Mouse (Mus musculus) embryonic facial prominence, embryonic 15.5 days (tissue): ENCODE measurements at regions not wholly inside any gene's neighbourhood (a gene's known extent, or its start where the extent isn't known, plus 50 kb on each side); places are given as distances from the start of the nearest gene placed in this dataset.

ENCODE experiments used
- ATAC-seq: fragments of 200-750 bp; cut with Nextera tagmentation; 2 replicates; pipeline ENCODE4 v1.8.0; 2017; ENCODE audit warnings: low read depth, moderate TSS enrichment; ENCODE audit not compliant: insufficient number of reproducible peaks, low FRiP score, low TSS enrichment
- H3K27ac ChIP-seq: fragments of 300-500 bp; sonication (generic); replicated peaks from 2 replicates; pipeline ENCODE4 v1.5.1; 2015; ENCODE audit warnings: mild to moderate bottlenecking, inconsistent platforms
- H3K27me3 ChIP-seq: fragments of 300-500 bp; sonication (generic); 2 replicates; pipeline ENCODE4 v1.6.1; 2015; ENCODE audit warnings: inconsistent platforms
- H3K36me3 ChIP-seq: fragments of 300-500 bp; sonication (generic); 2 replicates; pipeline ENCODE4 v1.6.1; 2015; ENCODE audit warnings: mild to moderate bottlenecking, inconsistent platforms
- H3K4me1 ChIP-seq: fragments of 300-500 bp; sonication (generic); 2 replicates; pipeline ENCODE4 v1.6.1; 2015; ENCODE audit warnings: inconsistent platforms
- H3K4me2 ChIP-seq: fragments of 300-500 bp; sonication (generic); replicated peaks from 2 replicates; pipeline ENCODE4 v1.6.1; 2015; ENCODE audit warnings: mild to moderate bottlenecking, inconsistent platforms
- H3K4me3 ChIP-seq: fragments of 300-500 bp; sonication (generic); replicated peaks from 2 replicates; pipeline ENCODE4 v1.5.1; 2015; ENCODE audit warnings: mild to moderate bottlenecking, inconsistent platforms
- H3K9ac ChIP-seq: fragments of 300-500 bp; sonication (generic); 2 replicates; pipeline ENCODE4 v1.6.1; 2015; ENCODE audit warnings: inconsistent platforms
- H3K9me3 ChIP-seq: fragments of 300-500 bp; sonication (generic); replicated peaks from 2 replicates; pipeline ENCODE4 v1.6.1; 2016; ENCODE audit warnings: inconsistent platforms
- WGBS: fragments of 180-500 bp; shearing (Covaris S2); methylation state at CpG from one replicate; pipeline ENCODE4 v1.1.7; 2015; 5-methylcytosine and 5-hydroxymethylcytosine counted together

DNA sequence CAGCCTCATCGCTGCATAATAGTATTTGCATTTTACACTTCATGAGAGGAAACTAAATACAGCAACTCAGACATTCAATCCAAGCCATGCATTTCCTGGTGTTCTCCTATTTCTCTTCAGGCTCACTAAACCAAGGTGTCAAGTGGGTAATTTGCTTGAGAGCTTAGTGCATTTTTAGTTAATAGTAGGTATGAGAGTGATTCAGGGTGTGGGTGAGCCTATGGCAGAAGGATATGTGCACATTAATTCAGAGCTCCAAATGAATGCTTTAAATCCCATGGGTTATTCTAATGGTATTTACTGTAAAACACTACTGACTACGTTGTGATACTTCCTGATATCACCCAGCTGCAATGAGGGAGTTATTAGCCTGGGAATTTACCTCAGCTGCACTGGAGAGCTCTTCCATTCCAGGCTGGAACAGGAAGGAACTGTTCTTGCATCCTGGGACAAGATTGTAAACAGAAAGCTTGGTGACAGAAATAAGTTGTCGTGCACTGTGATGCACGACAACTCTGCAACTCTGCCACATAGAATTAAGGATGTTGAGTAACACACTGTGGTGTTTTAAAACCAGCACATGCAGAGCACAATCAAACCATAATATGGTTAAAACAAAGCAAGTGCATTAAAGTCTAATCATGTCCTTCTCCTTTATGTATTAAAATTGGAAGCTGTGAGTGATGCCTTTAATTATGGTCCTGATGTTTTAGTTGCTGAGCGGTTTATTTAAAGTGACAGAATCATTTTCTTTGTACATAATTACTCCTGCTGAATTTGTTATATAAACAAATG, 170.4 kb upstream of the Setmar start:
- no peak for ATAC-seq
- Histone ChIP-seq H3K36me3 (no peaks in the 10 kb centered on the region), H3K9ac (no peak overlapping the region), H3K4me2 (no peak overlapping the region), H3K4me3 (no peak overlapping the region), H3K4me1 (no peaks in the 10 kb centered on the region), H3K27ac (no peak overlapping the region), H3K27me3 (no peaks in the 10 kb centered on the region), H3K9me3 (no peaks in the 10 kb centered on the region)
- WGBS, result 59% methylated on average over 5 of the region's 5 CpGs

GRCm38 (mm10) chr6:107910576-107910975, 154.3 kb upstream of the Setmar start:
- H3K36me3 ChIP-seq, result no peaks in the 10 kb centered on the region
- no peak overlapping the region for H3K9ac ChIP-seq
- no peak overlapping the region for H3K27ac ChIP-seq
- H3K27me3 ChIP-seq, result no peaks in the 10 kb centered on the region
- H3K4me3 ChIP-seq, result no peak overlapping the region
- H3K9me3 ChIP-seq, result no peaks in the 10 kb centered on the region
- no peaks in the 10 kb centered on the region for H3K4me1 ChIP-seq
- ATAC-seq, result no peak
- H3K4me2 ChIP-seq, result no peak overlapping the region

DNA sequence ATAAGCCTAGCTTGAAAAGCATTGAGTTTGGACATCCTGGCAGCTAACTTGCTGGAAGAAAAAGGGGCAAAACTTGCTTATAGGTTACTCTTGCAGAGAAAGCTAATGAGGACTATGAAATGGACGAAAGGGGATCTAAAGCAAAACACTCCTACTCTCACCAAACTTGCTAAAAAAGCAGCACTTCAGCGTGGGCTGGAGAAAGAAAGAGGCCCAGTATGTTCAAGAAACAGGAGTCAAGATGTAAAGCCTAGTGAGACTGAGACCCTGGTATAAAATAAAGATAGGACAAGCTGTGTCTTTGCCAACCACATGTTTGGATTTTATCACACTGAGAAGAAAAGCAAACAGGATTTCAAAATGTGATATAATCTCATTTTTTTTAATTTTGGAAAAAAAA, 153.5 kb upstream of the Setmar start:
- no peak overlapping the region for H3K9ac ChIP-seq
- no peak for ATAC-seq
- H3K36me3 ChIP-seq, result no peaks in the 10 kb centered on the region
- 69% methylated on average over 2 of the region's 2 CpGs for WGBS
- H3K4me3 ChIP-seq, result no peak overlapping the region
- H3K27ac ChIP-seq, result no peak overlapping the region
- no peaks in the 10 kb centered on the region for H3K9me3 ChIP-seq
- no peaks in the 10 kb centered on the region for H3K4me1 ChIP-seq
- H3K27me3 ChIP-seq, result no peaks in the 10 kb centered on the region
- no peak overlapping the region for H3K4me2 ChIP-seq

DNA sequence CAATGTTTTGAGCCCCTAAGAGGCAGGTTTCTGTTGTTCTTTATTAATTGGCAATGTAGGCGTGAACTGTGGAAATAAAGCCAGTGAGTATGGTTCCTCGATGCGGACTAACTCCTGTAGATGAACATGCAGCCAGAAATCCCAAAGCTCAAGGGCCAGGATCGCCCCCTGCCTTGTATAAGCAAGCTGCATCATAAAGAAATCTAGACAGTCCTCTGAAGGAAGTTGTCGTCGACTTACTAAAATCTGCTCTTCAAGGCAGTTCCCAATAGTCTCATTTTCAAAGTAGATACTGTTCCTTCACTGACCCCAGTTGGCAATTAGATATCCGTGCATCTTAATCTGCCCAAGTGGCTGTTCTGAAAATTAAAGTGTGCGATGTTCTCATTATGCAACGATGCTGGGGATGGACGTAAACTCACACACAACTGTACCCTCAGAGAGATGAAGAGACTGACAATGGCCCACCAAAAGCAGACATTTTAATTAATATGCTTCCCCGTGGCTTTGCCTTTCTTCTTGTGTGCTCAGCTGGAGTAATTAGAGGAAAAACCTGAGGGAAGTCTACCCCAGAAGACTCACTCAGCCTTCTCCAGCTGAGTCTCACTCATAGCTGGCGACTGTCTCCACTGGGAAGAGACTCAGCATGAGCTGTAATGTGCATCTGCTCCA, 141.2 kb upstream of the Setmar start:
- ATAC-seq, result peak; percentile 47; the same call in 1 of the 2 replicates
- Histone ChIP-seq H3K9me3 (no peaks in the 10 kb centered on the region), H3K27me3 (no peaks in the 10 kb centered on the region), H3K4me1 (no peaks in the 10 kb centered on the region), H3K27ac (no peak overlapping the region), H3K9ac (no peak overlapping the region), H3K4me3 (no peak overlapping the region), H3K4me2 (no peak overlapping the region), H3K36me3 (no peaks in the 10 kb centered on the region)
- 83% methylated on average over 12 of the region's 12 CpGs for WGBS

GRCm38 (mm10) chr6:107924200-107924735, 140.6 kb upstream of the Setmar start:
- no peak; the same call in 1 of the 2 replicates for ATAC-seq
- 68% methylated on average over 7 of the region's 7 CpGs for WGBS

GRCm38 (mm10) chr6:107930439-107931173, 134.2 kb upstream of the Setmar start:
- H3K36me3 ChIP-seq, result no peaks in the 10 kb centered on the region
- H3K27me3 ChIP-seq, result no peaks in the 10 kb centered on the region
- no peak overlapping the region for H3K4me3 ChIP-seq
- H3K9ac ChIP-seq, result no peak overlapping the region
- no peaks in the 10 kb centered on the region for H3K9me3 ChIP-seq
- no peak overlapping the region for H3K4me2 ChIP-seq
- H3K4me1 ChIP-seq, result 0 out of 2 replicates have a peak, but pooled peaks cover 3% of the 10 kb centered on the region
- H3K27ac ChIP-seq, result 0 out of 2 replicates have a peak overlapping the region, but pooled peaks have one; percentile 49
- 64% methylated on average over 8 of the region's 8 CpGs for WGBS
- ATAC-seq, result peak; percentile 63; the same call in 1 of the 2 replicates

More at GRCm38 (mm10) chr6:107924200-107924735, 140.6 kb upstream of the Setmar start:
- Histone ChIP-seq H3K36me3 (no peaks in the 10 kb centered on the region), H3K4me3 (no peak overlapping the region), H3K4me1 (no peaks in the 10 kb centered on the region), H3K27me3 (no peaks in the 10 kb centered on the region), H3K4me2 (no peak overlapping the region), H3K9ac (no peak overlapping the region), H3K27ac (no peak overlapping the region), H3K9me3 (no peaks in the 10 kb centered on the region)

DNA sequence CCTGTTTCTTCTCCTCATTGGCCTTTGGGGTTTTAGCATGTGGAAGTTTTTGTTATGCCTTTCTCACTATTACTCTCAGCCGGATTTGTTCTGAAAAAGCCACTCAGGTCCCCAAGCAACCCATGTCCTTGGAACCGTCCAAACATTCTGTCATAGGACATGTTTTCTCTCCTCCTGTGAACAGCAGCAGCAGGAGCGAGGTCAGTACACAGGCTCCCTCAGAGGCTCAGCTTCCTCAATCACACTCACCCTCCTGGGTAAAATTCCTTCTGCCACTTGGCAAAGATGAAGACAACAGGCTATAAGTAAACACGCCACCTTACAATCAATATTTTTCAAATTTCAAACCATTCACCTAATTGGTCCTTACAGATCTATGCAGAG, 133.7 kb upstream of the Setmar start:
- H3K36me3 ChIP-seq, result no peaks in the 10 kb centered on the region
- peak overlapping the region; percentile 49 for H3K27ac ChIP-seq
- H3K4me1 ChIP-seq, result 0 out of 2 replicates have a peak, but pooled peaks cover 3% of the 10 kb centered on the region
- no peaks in the 10 kb centered on the region for H3K9me3 ChIP-seq
- no peak overlapping the region for H3K4me2 ChIP-seq
- H3K9ac ChIP-seq, result no peak overlapping the region
- WGBS, result 44% methylated on average over 4 of the region's 4 CpGs
- no peak for ATAC-seq
- no peak overlapping the region for H3K4me3 ChIP-seq
- no peaks in the 10 kb centered on the region for H3K27me3 ChIP-seq

- H3K4me2 ChIP-seq, result no peak overlapping the region
- H3K9me3 ChIP-seq, result no peaks in the 10 kb centered on the region
- ATAC-seq, result no peak
- H3K36me3 ChIP-seq, result no peaks in the 10 kb centered on the region
- no peaks in the 10 kb centered on the region for H3K27me3 ChIP-seq
- WGBS, result 79% methylated on average over 6 of the region's 6 CpGs
- H3K9ac ChIP-seq, result no peak overlapping the region
- no peak overlapping the region for H3K4me3 ChIP-seq
- H3K4me1 ChIP-seq, result 0 out of 2 replicates have a peak, but pooled peaks cover 2% of the 10 kb centered on the region
- no peak overlapping the region for H3K27ac ChIP-seq
Measured at GRCm38 (mm10) chr6:107936075-107936635, 128.7 kb upstream of the Setmar start.

DNA sequence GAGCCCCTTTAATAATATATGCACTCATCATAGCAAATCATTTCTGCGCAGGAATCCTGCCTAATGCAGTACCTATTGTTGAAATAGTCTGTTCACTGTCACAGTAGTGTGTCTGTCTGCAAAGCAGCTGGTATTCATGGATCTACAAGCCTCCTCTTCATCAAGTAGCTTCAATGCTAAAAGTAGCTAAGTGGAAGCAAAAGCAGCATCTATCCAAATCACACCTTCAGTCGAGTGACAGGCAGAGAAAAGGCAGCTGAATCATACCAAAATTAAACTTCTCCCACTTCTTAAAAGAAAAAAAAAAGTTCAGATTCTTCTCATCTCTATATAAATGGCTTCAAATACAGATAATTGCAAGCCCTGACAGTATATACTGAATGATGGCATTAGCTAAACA, 96.2 kb upstream of the Setmar start:
- no peak overlapping the region for H3K4me2 ChIP-seq
- H3K4me3 ChIP-seq, result no peak overlapping the region
- WGBS, result 82% methylated on average over 2 of the region's 2 CpGs
- H3K27ac ChIP-seq, result no peak overlapping the region
- no peaks in the 10 kb centered on the region for H3K4me1 ChIP-seq
- no peak for ATAC-seq
- no peaks in the 10 kb centered on the region for H3K36me3 ChIP-seq
- H3K9ac ChIP-seq, result no peak overlapping the region
- H3K27me3 ChIP-seq, result no peaks in the 10 kb centered on the region
- no peaks in the 10 kb centered on the region for H3K9me3 ChIP-seq

GRCm38 (mm10) chr6:107998921-107999690, 65.7 kb upstream of the Setmar start:
- H3K9me3 ChIP-seq, result no peaks in the 10 kb centered on the region
- H3K27ac ChIP-seq, result no peak overlapping the region
- no peaks in the 10 kb centered on the region for H3K36me3 ChIP-seq
- WGBS, result 76% methylated on average over 8 of the region's 8 CpGs
- H3K9ac ChIP-seq, result no peak overlapping the region
- H3K4me2 ChIP-seq, result no peak overlapping the region
- H3K4me1 ChIP-seq, result no peaks in the 10 kb centered on the region
- no peak for ATAC-seq
- no peaks in the 10 kb centered on the region for H3K27me3 ChIP-seq
- H3K4me3 ChIP-seq, result no peak overlapping the region
